Mouse (Mus musculus): Measurements from ENCODE around the gene Csnk1d. TPM values are rescaled to one million over a fixed set of nuclear protein-coding genes. Genes with fewer than 3 reads are reported as not detected.

Gene Csnk1d
- polyA plus RNA-seq, 1 experiment from 2014 or later, result 150 TPM

DNA sequence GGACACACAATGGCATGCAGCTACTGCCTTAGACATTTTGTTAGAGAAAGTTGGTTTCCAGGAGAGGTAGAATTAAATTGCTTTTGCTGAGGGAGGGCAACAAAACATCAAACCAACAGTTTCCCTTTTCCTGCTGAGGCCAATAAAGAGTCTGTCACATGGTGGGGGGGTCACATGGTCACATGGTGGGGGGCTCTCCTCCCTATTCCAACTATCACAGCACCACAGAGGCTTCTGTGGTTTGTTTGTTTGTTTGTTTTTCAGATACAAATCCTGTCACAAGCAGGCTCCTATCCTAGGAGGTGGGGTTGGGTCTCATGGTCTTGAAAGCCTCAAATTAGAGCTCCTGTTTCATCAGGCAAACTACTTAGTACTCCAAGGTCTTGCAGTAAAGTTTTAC lies 8.7 kb downstream of the Csnk1d start:
- Histone ChIP-seq H3K27ac (no peak overlapping the region), H3K4me3 (replicated peaks) (no peak overlapping the region), H3K27me3 (no peaks in the 10 kb centered on the region), H3K9ac (no peak overlapping the region), H3K9me3 (no peaks in the 10 kb centered on the region), H3K4me2 (no peak overlapping the region), H3K4me1 (peaks cover 1% of the 10 kb centered on the region), H3K36me3 (replicated peaks) (peaks cover 81% of the 10 kb centered on the region)
- no peak for ATAC-seq (ENCODE audit: low FRiP score)

DNA sequence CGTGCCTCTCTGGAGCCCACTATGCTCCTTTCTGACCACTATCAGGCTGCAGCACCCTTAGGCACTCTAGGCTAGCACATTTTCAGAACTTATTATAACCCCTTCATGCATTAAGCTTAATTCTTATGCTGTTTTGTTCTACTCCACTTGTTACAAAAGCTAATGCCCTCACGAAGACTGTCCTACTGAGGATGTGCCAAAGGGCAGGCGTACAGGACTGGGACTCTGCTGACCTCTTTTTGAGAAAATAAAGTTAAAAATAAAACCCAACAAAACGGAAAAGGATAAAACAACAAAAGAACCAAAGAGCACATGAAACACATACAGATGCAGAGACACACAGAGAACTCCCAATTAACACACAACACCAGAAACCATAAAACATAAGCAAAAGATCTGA lies 9.5 kb downstream of the Csnk1d start:
- H3K4me1 ChIP-seq, result no peaks in the 10 kb centered on the region
- H3K4me2 ChIP-seq, result no peak overlapping the region
- H3K4me3 ChIP-seq (replicated peaks), result no peak overlapping the region
- no peak overlapping the region for H3K27ac ChIP-seq
- H3K36me3 ChIP-seq (replicated peaks), result peaks cover 89% of the 10 kb centered on the region
- no peaks in the 10 kb centered on the region for H3K9me3 ChIP-seq
- H3K9ac ChIP-seq, result no peak overlapping the region
- 86% methylated on average over 4 of the region's 4 CpGs for WGBS
- no peaks in the 10 kb centered on the region for H3K27me3 ChIP-seq
- ATAC-seq (ENCODE audit: low FRiP score), result no peak

GRCm38 (mm10) chr11:120980427-120981035 lies 10.6 kb downstream of the Csnk1d start:
- 94% methylated on average over 9 of the region's 9 CpGs for WGBS
- no peak for ATAC-seq (ENCODE audit: low FRiP score)
- H3K27me3 ChIP-seq, result no peaks in the 10 kb centered on the region
- no peak overlapping the region for H3K4me3 ChIP-seq (replicated peaks)
- no peak overlapping the region for H3K4me2 ChIP-seq
- no peak overlapping the region for H3K27ac ChIP-seq
- H3K36me3 ChIP-seq (replicated peaks), result peaks cover 89% of the 10 kb centered on the region
- no peaks in the 10 kb centered on the region for H3K4me1 ChIP-seq
- no peak overlapping the region for H3K9ac ChIP-seq
- H3K9me3 ChIP-seq, result no peaks in the 10 kb centered on the region

DNA sequence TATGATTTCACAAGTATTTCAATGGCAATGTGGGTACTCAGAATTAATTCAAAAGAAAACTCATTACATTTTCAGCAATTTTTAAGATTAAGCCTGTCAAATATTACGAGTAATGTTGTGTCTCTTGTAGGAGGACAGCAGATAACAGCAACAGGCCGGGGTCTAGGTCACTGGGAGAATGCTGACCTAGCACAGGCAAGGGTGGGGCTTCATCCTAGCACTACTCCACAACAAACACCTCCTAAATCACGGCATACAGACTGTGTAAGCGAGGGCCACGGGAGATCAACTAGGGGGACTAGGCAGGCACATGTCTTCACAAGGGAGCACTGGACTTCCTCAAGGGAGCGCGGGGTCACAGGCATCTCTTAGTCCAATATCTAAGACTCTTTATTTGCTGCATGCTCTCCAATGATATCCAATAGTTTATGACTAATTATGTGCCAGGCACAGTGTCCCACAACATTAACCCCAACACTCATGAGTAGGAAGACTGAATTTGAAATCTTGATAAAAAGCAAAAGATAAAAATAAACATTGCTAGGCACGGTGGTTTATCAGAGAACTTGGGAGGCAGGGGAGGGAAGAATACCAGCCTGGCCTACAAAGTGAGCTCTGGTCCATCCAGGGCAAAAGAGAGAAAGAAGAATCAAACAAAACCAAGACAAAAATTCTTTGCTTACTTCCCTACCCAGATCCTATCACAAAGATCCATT lies 11.3 kb downstream of the Csnk1d start:
- no peak overlapping the region for H3K4me2 ChIP-seq
- H3K4me1 ChIP-seq, result no peaks in the 10 kb centered on the region
- ATAC-seq (ENCODE audit: low FRiP score), result no peak
- H3K36me3 ChIP-seq (replicated peaks), result peaks cover 90% of the 10 kb centered on the region
- WGBS, result 92% methylated on average over 8 of the region's 8 CpGs
- no peak overlapping the region for H3K27ac ChIP-seq
- H3K4me3 ChIP-seq (replicated peaks), result no peak overlapping the region
- no peak overlapping the region for H3K9ac ChIP-seq
- H3K27me3 ChIP-seq, result no peaks in the 10 kb centered on the region
- H3K9me3 ChIP-seq, result no peaks in the 10 kb centered on the region

GRCm38 (mm10) chr11:120973318-120973717 lies 17.8 kb downstream of the Csnk1d start:
- Histone ChIP-seq H3K4me1 (no peaks in the 10 kb centered on the region), H3K9ac (no peak overlapping the region), H3K4me3 (replicated peaks) (no peak overlapping the region), H3K27ac (no peak overlapping the region), H3K36me3 (replicated peaks) (peaks cover 97% of the 10 kb centered on the region), H3K9me3 (no peaks in the 10 kb centered on the region), H3K27me3 (no peaks in the 10 kb centered on the region), H3K4me2 (no peak overlapping the region)
- 88% methylated on average over 6 of the region's 6 CpGs for WGBS
- no peak for ATAC-seq (ENCODE audit: low FRiP score)

DNA sequence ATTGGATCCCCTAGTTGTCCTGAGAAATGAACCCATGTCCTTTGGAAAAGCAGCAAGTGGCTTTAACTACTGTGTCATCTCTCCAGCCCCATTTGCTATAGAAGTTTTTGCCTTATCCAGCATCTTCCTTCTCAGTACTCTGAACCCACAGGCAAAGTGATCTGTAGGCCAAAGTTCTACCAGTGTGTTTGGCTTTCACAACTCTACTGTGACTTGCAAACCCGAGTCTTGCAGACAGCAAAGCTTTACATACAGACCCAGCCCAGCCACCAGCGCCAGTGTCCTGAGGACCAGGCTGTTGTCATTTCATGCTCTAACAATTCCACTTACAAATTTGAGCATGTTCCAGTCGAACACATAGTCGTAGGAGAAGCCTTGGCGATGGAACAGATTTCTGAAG lies 19.9 kb downstream of the Csnk1d start:
- Histone ChIP-seq H3K4me2 (no peak overlapping the region), H3K4me1 (no peaks in the 10 kb centered on the region), H3K27ac (no peak overlapping the region), H3K4me3 (replicated peaks) (no peak overlapping the region), H3K27me3 (no peaks in the 10 kb centered on the region), H3K9me3 (no peaks in the 10 kb centered on the region), H3K9ac (no peak overlapping the region), H3K36me3 (replicated peaks) (peaks cover 99% of the 10 kb centered on the region)
- 92% methylated on average over 5 of the region's 5 CpGs for WGBS
- no peak for ATAC-seq (ENCODE audit: low FRiP score)

DNA sequence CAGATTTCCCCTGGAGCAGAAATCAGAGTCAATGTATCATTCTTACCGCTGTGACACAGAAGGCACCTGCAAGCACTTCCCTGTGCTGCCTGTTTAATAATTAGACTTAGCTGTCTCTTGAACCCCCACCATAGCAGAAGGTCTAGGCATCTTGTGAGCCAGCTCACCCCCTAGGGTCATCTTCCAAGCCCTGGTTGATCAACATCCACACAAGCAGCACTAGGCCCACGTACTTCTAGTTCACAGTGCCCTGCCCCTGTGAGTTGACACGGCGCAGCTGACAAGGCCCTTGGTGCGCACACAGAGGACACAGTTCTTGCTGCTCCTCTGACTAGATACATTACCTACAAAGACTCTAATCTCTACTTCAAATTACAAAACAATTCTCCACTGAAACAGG lies 21.4 kb downstream of the Csnk1d start:
- H3K4me2 ChIP-seq, result no peak overlapping the region
- no peaks in the 10 kb centered on the region for H3K9me3 ChIP-seq
- no peak overlapping the region for H3K9ac ChIP-seq
- ATAC-seq (ENCODE audit: low FRiP score), result no peak
- H3K27ac ChIP-seq, result no peak overlapping the region
- H3K4me1 ChIP-seq, result peaks cover 5% of the 10 kb centered on the region; the same call in 1 of the 2 replicates
- WGBS, result 95% methylated on average over 5 of the region's 5 CpGs
- H3K4me3 ChIP-seq (replicated peaks), result no peak overlapping the region
- peaks cover 100% of the 10 kb centered on the region for H3K36me3 ChIP-seq (replicated peaks)
- no peaks in the 10 kb centered on the region for H3K27me3 ChIP-seq

DNA sequence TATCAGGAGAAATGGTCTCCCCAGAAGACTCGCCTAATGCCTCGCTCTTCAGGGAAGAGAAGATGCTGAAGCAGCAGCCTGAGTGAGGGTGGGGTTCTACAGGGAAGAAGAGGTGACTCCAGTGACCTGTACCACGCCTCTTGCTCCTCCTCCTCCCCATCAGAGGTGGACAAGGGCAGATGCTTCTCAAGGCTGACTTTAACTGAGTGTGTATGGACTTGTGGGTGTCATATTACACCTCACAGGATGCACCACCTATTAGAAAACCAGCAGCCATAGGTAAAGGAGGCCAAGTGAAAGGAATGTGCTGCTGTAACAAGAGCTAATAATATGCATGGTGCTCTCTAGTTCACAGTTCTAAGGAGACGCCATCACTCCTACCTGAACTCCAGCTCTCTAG lies 25.5 kb downstream of the Csnk1d start:
- no peak for ATAC-seq (ENCODE audit: low FRiP score)
- H3K36me3 ChIP-seq (replicated peaks), result peaks cover 98% of the 10 kb centered on the region
- H3K27me3 ChIP-seq, result no peaks in the 10 kb centered on the region
- no peak overlapping the region for H3K27ac ChIP-seq
- H3K4me3 ChIP-seq (replicated peaks), result no peak overlapping the region
- H3K9ac ChIP-seq, result no peak overlapping the region
- H3K4me1 ChIP-seq, result peaks cover 7% of the 10 kb centered on the region
- 89% methylated on average over 4 of the region's 4 CpGs for WGBS
- H3K9me3 ChIP-seq, result no peaks in the 10 kb centered on the region
- no peak overlapping the region for H3K4me2 ChIP-seq

GRCm38 (mm10) chr11:120964195-120965157 lies 26.7 kb downstream of the Csnk1d start:
- no peak for ATAC-seq (ENCODE audit: low FRiP score)
- no peak overlapping the region for H3K4me3 ChIP-seq (replicated peaks)
- 87% methylated on average over 10 of the region's 10 CpGs for WGBS
- H3K27ac ChIP-seq, result no peak overlapping the region
- H3K4me1 ChIP-seq, result peaks cover 7% of the 10 kb centered on the region
- H3K27me3 ChIP-seq, result no peaks in the 10 kb centered on the region
- H3K36me3 ChIP-seq (replicated peaks), result peaks cover 96% of the 10 kb centered on the region
- no peak overlapping the region for H3K4me2 ChIP-seq
- no peak overlapping the region for H3K9ac ChIP-seq
- no peaks in the 10 kb centered on the region for H3K9me3 ChIP-seq

GRCm38 (mm10) chr11:120962909-120963308 lies 28.2 kb downstream of the Csnk1d start:
- ATAC-seq (ENCODE audit: low FRiP score), result no peak
- Histone ChIP-seq H3K4me3 (replicated peaks) (no peak overlapping the region), H3K9ac (no peak overlapping the region), H3K4me1 (peaks cover 7% of the 10 kb centered on the region), H3K36me3 (replicated peaks) (peaks cover 96% of the 10 kb centered on the region), H3K9me3 (no peaks in the 10 kb centered on the region), H3K27ac (no peak overlapping the region), H3K27me3 (no peaks in the 10 kb centered on the region), H3K4me2 (no peak overlapping the region)
- WGBS, result 87% methylated on average over 7 of the region's 7 CpGs

DNA sequence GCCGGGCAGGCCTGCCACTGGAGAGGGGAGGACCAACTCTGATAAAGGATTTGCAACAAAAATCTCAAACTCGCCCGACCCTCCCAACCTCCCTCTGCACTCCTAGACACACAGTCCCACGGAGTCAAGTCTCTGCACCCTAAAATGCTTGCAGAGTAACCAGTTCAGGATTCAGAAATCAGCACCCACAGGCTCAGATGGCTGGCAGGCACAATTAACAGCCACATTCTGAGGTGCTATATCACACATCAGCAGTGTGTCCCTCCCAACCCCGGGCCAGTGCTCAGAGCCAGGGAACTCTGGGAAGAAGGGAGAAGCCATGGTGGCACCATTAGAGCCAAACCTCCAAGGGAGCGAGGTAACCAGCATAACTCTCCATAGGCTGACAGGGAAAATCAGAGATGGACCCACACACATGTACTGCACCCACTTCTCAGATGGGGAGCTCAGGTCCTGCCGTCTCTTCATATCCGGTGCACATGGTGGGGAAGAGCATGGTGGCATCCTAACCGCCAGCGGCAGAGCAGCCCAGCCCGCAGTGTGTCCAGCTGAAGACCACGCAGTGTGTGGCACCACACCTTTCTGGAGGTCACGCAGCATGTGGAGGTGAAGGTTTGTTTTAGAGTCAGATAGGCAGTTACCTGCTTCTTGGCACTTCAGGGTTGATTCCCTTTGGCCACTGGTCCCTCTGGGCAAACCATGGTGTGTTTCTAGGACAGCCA lies 28.9 kb downstream of the Csnk1d start:
- Histone ChIP-seq H3K4me1 (peaks cover 7% of the 10 kb centered on the region), H3K9me3 (no peaks in the 10 kb centered on the region), H3K36me3 (replicated peaks) (peaks cover 96% of the 10 kb centered on the region), H3K4me2 (no peak overlapping the region), H3K27me3 (no peaks in the 10 kb centered on the region), H3K4me3 (replicated peaks) (no peak overlapping the region), H3K9ac (no peak overlapping the region), H3K27ac (no peak overlapping the region)
- no peak for ATAC-seq (ENCODE audit: low FRiP score)
- 92% methylated on average over 13 of the region's 13 CpGs for WGBS

DNA sequence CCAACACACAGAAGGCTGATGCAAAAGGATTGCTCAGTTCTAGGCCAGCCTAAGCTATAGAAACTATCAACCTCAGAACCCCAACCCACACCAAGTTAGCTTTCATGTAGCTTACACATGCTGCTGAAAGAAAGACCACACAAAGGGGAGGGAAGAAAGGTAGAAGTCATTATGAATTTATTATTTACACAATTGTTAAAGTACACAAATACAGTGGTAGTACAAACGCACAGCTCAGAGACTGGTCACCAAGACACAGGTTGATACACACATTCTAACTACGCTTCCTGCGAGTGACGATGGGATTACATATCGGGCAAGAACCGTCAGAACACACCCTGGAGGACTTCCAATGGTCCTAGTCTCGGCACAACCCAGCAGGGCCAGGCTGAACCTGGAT lies 29.5 kb downstream of the Csnk1d start:
- Histone ChIP-seq H3K36me3 (replicated peaks) (peaks cover 95% of the 10 kb centered on the region), H3K9ac (no peak overlapping the region), H3K4me2 (no peak overlapping the region), H3K27ac (no peak overlapping the region), H3K4me3 (replicated peaks) (no peak overlapping the region), H3K27me3 (no peaks in the 10 kb centered on the region), H3K4me1 (peaks cover 7% of the 10 kb centered on the region), H3K9me3 (no peaks in the 10 kb centered on the region)
- no peak for ATAC-seq (ENCODE audit: low FRiP score)
- WGBS, result 81% methylated on average over 7 of the region's 7 CpGs

Data from forebrain, embryonic 12.5 days (tissue).